Mouse (Mus musculus) left cerebral cortex, adult 11 months (tissue): ENCODE data around the gene Nifk.

Source experiments
- DNase-seq: peaks from one replicate; pipeline ENCODE4 v3.0.0; 2022; ENCODE audit warnings: low spot score

The Nifk gene

DNA sequence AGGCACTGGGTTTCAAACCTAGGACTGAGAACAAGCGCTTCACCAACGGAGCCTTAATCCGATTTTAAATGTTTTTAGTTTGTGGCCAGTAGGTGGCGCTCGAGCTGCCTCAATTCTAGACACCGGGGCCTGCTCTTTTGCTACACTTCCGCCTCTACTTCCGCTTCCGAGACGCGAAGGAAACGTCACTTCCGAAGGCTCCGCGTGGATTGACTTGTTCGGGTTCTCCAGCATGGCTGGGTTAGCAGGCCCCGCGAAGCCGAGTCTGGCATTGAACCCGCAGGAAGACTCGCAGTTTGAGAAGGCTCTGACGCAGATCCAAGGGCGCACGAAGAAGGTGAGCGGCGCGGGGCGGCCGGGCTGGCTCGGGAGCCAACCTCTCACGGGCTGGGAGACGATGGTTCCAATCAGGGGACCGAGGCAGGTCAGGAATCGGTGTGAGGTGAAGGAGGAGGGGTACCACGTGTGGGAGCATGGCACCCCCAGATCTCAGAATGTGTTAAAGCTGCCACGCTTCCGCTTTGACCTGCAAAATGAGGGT, at the start of gene Nifk:
Nifk (plus strand) TSS at position 179 of the 541 bp plus-strand sequence.
- peak; percentile 90 for DNase-seq

DNA sequence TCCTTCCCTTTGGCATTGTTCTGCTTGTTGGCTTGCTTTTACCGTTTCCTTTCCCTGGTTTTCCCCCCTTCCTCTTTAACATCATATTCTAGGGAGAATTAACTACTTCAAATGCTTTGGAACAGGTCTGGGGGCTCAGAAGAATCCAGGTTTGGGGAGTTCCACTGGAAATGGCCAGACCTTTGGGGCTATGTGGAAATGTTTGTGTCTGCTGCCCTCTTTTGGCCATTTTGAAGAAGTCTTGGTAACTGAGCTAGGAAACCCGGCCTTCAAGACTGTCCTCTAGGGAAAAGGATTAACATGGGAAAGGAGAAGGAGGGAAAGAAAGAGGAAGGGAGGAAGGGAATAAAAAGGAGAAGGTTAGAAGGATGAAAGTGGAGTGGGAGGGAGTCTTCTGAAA, 46.5 kb upstream of the Nifk start:
- DNase-seq = no peak

DNA sequence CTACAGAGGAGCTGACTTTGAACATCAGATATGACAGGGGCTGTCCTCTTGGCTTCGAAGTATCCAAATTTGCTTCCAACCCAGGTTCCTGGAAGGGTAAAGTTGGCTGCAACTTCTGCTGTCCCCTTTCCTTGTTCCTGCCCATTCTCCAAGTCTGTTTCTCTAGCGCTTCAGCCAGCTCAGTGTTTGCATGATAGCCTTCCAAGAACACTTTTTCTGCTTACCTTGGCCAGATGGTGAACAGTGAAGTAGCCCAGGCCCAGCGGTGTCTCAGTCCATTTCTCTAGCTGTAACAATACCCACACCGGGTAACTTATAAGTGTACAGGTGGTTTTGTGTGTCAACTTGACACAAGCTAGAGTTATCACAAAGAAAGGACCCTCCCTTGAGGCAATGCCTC, 29.3 kb upstream of the Nifk start:
- no peak for DNase-seq

DNA sequence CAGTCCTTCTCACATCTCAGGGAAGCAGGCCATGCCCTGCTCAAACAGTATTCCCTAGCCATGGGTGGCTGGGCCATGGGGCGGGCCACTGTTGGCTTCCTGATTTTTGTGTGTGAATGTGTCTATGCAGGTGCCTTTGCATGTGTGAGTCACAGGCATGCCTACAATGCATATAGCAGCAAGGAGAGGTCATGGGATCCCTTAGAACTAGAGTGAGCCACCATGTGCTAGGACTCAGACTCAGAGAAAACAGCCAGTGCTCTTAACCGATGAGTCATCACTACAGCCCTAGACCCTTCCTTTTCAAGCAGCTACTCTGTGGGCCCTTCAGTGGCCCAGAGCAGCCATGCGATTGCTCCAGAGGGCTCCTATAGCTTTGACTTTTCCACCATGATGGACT, 27.4 kb upstream of the Nifk start:
- DNase-seq = no peak

DNA sequence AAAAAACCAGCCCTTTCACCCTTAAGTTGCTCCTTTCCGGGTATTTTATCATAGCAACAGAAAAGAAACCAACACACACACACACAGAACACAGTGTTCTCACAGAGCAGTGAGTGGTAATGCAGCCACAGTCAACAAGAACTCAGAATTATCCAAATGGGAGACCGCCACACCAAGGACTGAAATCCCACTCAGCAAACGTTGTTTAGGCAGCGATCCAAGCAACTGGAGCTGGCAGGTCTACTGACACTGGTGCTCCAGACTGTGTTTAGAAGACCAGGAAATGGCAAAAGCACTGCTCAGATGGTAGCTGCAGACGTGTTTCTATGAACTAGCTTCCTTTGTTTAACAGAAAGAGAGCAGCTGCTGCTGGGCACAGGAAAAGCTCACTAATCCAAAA, 26.8 kb upstream of the Nifk start:
- no peak for DNase-seq

DNA sequence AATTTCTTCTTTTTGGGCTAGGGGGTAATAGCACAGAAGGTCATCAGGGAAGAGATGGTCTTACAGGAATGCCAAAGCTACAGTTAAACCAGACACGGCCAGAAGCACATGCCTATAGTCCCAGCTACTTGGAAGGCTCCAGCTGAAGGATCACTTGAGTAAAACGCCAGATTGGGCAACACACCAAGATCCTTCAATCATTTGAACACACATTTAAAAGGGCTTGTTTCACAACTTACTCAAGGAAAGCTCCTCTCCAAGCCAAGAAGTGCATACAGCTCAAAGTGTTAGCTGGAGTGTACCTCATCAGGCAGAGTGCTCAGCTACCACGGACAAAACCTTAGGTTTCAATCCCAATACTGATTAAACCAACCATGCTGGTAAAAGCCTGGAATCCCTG, 25.0 kb upstream of the Nifk start:
- DNase-seq = no peak

DNA sequence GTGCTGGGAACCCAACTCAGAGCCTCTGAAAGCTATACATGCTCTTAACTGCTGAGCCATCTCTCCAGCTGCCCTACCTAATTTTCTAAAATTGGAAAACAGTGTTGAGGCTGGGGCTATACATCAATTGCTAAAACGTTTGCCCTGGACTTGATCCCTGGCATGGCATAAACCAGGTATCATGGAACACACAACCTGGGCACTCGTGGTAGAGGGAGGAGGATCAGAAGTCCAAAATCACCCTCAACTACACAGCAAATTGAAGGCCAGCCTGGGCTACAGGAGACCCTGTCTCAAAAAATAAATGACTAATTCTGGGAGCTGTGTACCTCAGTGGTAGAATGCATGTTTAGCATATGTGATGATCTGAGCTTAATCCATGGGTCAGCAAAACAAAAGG, 23.9 kb upstream of the Nifk start:
- DNase-seq = no peak

DNA sequence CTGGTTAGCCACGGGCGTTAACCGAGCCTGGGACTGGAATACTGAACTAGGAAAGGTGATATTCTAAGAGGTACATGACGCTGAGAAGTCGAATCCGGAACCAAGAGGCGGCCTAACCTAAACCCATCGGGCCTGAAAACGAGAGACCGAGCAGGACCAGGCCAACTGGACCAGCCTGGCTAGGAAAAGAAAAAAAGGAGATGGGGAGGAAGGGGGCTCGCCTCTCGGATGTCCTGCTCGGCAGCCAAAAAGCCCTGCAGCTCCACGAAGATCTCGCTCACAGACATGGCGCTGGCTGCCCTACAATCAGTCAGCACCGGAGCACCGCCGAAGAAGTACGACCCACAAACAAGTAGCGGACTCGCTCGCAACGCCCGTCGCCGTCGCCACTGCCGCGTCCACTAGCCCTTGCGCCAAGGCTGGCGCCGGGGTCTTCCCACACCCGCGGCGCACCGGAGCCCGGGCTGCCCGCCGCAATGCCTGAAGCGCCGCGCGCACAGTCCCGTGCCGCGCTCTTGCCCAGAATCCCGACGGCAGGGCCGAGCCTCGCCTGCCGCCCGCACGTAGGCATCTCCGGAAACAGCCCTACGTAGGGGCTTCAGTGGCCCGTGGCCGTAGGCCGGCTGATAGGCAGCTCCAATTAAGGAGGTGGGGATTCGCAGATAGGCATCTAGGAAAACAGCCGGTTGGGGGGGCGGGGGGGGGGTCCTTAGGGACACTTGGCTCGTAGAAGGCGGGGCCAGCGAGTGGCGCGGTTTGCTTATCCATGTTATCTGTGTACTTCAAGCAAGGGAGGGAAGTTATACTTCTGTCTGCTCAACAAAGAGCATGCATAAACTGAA, 10.6 kb upstream of the Nifk start:
- peak; percentile 80 for DNase-seq

DNA sequence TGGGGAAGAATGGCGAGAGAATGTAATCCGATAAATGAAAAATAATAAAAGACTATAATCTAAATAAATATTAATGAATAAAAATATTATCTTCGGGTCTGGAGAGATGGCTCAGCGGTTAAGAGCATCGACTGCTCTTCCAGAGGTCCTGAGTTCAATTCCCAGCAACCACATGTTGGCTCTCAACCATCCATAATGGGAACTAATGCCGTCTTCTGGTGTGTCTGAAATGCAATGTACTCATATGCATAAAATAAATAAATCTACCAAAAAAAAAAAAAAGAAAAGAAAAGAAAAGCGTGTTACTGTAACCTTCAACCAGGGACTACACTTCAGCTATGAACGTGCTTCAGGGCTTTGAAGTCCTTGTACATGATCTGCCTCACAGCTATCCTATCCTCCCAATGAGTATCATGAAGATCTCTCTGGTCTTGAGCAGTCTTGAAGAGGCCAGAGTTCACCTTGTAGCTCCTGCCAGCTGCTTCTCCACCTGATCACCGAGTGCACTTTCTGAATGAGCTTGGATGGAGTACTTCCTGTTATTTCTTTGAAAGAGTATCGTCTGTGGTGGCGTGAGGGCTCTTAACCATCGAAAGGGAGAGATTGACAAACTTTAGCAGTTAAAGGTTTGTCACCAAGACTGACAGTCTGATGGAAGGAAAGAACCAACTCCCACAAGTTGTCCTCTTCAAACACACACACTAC, 9.9 kb upstream of the Nifk start, which contains the start of gene Tsn:
Tsn (minus strand) TSS at position 118 of the 705 bp plus-strand sequence.
- DNase-seq = no peak

DNA sequence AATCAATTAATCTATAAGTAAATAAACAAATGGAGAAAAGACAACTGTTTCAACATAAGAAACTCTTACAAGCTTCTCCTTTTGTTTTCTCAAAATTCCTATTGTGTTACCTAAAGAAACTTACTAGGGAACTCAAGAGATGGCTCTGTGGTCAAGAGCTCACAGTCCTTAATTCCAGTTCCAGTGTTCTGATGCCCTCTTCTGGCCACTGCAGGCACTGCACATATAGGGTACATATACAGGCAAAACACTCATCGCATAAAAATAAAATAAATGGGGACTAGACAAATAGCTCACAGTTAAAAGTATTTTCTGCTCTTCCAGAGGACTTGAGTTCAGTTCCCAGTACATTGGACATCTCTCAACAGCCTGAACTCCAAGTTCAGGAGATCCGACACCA, 943 bp upstream of the Nifk start:
- DNase-seq = no peak

DNA sequence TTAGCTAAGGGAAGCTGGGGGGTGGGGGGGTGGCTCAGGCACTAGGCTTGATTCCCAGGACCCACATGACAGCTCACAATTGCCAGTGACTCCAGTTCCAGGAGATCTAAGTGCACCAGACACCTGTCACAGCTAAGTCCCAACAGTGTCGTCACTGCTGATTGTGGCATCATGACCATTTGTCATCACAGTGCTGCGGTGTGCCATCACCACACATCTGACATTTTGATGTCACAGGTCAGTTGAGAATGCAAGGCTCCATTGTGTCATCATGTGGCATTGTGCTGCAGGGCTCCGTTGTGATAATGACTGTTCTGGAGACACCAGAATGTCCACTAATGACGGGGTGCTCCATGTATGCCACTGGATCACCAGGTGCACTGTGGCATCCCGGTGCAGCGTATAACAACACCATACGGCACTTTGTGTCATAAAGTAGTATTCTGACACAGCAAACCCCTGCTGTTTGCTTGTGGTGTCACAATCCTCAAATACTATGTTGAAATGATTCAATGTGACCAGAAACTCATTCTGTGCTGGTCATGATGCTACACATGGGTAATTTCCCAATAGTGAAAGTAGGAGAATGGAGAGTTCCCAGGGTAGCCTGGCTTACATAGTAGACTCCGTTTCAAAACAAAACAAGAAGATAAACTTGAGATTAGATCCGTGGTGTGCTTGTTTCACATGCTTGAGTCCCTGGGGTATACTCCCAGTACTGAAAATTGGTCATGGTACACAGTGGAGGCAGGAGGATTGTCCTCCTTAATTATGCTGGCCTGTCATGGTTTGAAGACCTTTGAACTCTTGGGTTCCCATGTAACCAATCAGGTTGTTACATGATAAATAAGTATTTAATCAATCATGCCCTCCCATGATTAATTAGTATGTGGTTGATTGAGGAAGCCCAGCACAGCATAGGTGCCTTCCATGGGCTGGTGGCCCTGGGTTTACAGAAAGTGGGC, 13.4 kb downstream of the Nifk start:
- DNase-seq = no peak

DNA sequence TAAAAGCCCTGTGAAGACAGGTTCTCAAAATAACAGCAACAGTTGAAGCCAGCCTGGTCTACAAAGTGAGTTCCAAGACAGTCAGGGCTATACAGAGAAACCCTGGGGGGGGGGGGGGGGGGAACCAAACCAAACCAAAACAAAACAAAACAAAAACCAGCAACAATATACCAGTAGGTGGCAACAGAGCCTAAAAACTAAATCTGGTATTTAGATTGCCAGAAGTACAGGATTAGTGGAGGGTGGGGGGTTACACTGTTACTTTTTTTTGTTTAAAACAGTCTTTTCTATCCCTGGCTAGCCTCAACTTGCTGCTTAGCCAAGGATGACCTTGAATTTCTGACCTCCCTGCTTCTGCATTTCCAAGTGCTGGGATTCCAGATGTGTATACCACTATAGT, 14.2 kb downstream of the Nifk start:
- DNase-seq = no peak

DNA sequence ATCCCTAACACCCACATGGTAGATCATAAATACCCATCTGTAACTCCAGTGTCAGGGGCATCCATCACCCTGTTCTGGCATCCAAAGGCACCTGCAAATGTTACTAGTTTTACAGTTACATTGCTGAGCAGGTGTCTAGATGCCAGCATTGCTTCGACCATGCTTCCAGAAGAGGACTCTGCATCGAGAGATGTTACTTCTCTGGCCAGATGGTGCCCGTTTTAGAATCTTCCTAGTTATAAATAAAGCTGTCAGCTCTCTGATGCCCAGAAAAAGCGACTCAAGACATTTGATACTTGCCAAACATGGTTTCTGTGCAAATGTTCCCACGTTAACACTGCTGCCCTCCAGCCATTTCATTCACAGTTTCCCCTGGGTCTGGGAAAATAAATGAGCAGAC, 16.3 kb downstream of the Nifk start:
- no peak for DNase-seq

DNA sequence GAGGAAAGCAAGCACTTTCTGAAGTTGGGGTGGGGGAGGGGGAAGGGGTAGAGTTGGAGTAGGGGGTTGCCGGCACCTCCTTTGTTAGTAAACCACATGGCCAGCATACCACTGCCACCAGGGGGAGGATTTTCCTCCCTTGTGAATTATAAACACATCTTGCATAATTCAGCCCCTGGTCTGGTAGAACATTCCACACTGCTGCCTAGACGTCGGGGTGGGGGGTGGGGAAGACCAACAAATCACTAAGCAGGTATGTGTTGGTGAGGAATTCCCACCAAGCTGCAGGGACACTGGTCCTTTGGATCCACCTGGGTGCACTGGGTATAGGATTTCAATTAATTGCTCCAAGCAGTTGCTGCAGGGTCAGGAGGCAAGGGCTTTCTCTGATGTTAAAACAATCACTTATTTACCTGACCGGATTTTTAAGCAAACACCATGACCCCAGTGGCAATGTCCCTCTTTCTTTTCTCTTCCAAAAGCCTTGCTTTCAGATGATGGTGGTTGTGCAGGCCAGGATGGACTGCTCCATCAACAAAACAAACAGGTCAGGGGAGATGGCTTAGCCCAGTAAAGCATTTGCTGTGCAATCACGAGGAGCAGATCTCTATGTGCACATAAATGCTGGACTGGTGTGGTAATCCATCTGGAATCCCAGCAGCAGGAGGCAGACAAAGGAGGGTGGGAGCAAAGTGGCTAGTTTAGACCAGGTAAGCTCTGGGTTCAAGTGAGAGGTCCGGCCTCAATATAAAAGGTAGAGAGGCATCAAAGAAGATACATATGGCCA, 22.2 kb downstream of the Nifk start:
- no peak for DNase-seq

DNA sequence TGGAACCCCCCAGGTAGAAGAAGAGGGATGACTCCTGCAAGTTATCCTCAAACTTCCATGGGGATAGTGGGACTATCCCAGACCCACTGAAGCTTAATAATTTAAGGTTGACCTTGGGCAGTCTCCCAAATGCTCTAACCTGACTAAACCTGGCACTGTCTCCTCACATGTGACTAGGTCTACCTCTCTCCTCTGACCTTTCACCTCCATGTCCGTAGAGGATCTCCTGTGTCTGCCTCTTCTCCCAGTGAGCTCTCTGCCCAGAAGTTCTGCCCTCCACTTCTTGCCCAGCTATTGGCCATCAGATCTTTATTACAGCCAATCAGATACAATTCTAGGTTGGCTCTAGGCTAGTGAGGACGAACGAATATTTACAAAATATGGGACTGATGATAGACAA, 28.3 kb downstream of the Nifk start:
- DNase-seq = no peak

DNA sequence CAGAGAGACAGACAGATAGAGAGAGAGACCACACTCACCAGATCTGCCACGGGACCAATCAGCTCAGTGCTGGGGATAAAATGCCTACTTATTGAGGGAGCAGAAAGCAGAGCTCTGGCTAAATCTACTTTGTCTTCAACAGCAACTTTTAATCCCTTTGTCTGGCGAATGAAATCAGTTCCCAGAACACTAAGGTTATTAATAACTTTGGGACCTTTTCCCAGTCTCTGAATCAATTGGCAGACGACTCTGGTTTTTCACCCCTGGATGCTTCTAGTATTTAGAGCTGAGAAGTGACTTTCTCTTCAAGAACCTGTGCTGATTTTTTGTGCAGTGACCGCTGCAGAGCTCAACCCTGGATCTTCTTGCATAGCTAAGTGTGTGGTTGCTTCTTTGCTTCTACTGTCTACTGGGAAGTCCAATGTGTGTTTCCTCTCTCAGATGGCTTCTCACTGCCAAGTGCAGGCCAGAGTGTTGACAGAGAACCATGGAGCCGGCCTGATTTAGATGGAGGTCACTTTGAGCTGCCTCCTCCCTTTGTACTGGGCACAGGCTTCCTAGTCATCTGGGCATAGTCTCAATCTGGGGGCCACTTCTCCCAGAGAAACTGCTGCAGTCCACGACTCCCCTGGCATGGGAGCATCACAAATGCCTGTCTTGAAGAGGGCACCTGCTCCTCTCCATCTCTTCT, 37.6 kb downstream of the Nifk start:
- no peak for DNase-seq

DNA sequence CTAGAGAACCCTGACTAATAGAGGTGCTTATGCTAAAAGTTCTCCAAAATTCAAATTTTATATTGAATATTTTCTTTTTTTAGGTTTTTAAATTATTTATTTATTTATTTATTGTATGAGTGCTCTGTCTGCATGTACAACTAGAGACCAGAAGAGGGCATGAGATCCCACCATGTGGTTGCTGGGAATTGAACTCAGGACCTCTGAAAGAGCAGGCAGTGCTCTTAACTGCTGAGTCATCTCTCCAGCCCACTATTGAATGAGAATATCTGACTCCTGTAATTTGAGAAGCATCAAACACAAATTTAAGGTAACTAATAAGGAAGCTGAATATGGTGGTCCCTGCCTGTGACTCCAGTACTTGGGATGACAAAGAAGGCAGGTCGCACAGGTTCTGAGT, 46.3 kb downstream of the Nifk start:
- no peak for DNase-seq

DNA sequence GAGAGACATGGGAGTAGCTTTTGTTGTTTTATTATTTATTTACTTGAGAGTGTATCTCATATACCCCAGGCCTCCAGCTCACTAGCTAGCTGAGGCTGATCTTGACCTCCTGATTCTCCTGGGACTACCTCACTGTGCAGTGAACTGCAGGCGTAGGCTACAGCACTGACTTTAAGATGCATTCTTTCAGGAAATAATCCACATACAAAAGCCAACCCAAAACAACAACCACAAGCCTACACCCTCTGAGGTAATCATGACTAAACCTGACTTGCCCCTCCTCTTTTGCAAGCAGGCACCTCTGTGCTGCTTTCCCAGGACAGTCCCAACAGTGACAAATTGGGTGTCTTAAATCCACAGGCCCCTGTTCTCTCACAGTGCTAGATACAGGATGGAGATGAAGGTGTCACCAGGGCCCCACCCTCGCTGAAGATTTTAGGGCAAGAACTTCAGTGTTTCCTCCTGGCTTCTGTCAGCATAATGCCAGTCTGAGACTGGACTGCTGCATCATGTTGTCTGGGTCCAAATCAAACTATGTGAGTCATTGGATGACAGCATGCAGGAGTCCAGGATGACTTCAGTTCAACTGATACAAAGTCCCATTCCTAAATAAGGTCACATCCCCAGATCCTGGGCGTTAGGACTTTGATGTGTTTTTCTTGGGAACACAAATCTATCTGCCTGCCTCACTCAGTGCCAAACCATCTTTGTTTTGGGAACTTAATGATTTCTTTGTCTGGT, 47.3 kb downstream of the Nifk start:
- no peak for DNase-seq

DNA sequence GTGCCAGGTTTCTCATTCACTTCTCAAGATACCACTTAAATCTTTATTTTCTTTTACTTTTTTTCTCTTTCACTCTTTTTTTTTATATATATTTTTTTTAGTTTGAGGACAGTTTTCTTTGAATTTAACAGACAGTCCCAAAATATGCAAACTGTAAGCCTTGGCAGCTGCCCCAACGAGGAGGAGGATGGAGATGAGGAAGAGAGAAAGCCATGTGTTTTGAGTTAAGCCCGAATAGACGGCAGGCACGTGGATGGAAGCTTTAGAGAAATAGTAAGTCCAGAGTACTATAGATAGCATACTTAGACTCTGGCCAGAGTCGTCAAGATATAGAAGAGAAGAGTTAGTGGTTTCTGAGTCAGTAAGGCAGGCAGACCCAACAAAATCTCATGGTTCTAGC, 56.1 kb downstream of the Nifk start:
- DNase-seq = no peak
